In the genomic region with DNA sequence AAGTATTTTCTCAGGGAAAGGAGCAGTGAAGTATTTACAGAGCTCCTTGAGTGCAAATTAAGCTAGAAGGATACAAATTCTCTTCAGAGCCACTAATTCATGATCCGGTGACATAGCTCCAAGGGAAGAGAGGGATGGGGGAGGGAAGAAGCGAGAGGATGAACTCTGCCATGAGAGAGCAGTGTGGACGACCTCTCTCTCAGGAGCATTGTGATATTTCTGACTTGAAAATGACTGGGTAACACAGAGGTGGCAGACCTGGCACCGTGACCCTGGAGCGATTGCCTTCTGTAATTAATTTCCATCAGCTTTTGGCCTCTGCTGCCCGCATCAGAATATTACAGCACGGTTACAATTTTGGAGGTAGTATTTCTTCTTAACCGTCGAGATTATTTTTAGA, we compare ENCODE assay signal across 12 mouse cellular contexts. TPM values are rescaled to one million over a fixed set of nuclear protein-coding genes. Genes with fewer than 3 reads are reported as not detected.
DNase-seq lines count a peak whose midpoint lies in the region; ATAC-seq and TF ChIP-seq lines count a peak whose summit lies in the region.
"Had no signal": no experiment of that assay in that cellular context is flagged by ENCODE, and none has a peak within 500 bp of the region (broad histone marks: within the 10 kb centered on the region; RNA-seq: fewer than 3 reads in every experiment).

No protein-coding gene starts in this region.

- no peak for TF ChIP-seq EP300 in liver, postnatal 0 days (IDR thresholded peaks at IDR 0.05; ENCODE audit: low read depth)

- ATAC-seq in liver, embryonic 12.5 days = no peak
- ATAC-seq in liver, postnatal 0 days = no peak
- no peak for ATAC-seq in embryonic facial prominence, embryonic 15.5 days (ENCODE audit: insufficient number of reproducible peaks, low FRiP score, low TSS enrichment, low read depth)
- no peak for ATAC-seq in limb, embryonic 14.5 days (ENCODE audit: low FRiP score, low read depth)

- no peaks in the 10 kb centered on the region for H3K36me3 ChIP-seq in liver, embryonic 12.5 days
- no peaks in the 10 kb centered on the region for H3K36me3 ChIP-seq in liver, postnatal 0 days (replicated peaks; ENCODE audit: insufficient read depth, low read length)
- no peaks in the 10 kb centered on the region for H3K36me3 ChIP-seq in embryonic facial prominence, embryonic 15.5 days
- H3K36me3 ChIP-seq in limb, embryonic 14.5 days (ENCODE audit: control insufficient read depth, insufficient read depth, low read length) = no peaks in the 10 kb centered on the region
- H3K36me3 ChIP-seq: midbrain, embryonic 10.5 days; neural tube, embryonic 13.5 days had no signal

- H3K9me3 ChIP-seq in liver, embryonic 12.5 days (replicated peaks) = no peaks in the 10 kb centered on the region
- no peaks in the 10 kb centered on the region for H3K9me3 ChIP-seq in liver, postnatal 0 days (ENCODE audit: low read length)
- H3K9me3 ChIP-seq in embryonic facial prominence, embryonic 15.5 days (replicated peaks) = no peaks in the 10 kb centered on the region
- no peaks in the 10 kb centered on the region for H3K9me3 ChIP-seq in limb, embryonic 14.5 days (ENCODE audit: control insufficient read depth, low read length)
- H3K9me3 ChIP-seq: midbrain, embryonic 10.5 days; neural tube, embryonic 13.5 days had no signal

- 56% methylated on average over 9 of the region's 9 CpGs for WGBS in liver, embryonic 12.5 days (ENCODE audit: insufficient replicate concordance)
- 62% methylated on average over 9 of the region's 9 CpGs for WGBS in liver, postnatal 0 days (ENCODE audit: insufficient replicate concordance)
- 52% methylated on average over 9 of the region's 9 CpGs for WGBS in embryonic facial prominence, embryonic 15.5 days
- WGBS in limb, embryonic 14.5 days = 55% methylated on average over 9 of the region's 9 CpGs

- H3K9ac ChIP-seq in liver, embryonic 12.5 days = peak overlapping the region; percentile 27; the same call in 1 of the 2 replicates
- H3K9ac ChIP-seq in liver, postnatal 0 days (replicated peaks) = no peak overlapping the region
- no peak overlapping the region for H3K9ac ChIP-seq in embryonic facial prominence, embryonic 15.5 days
- peak overlapping the region; percentile 44; the same call in 1 of the 2 replicates for H3K9ac ChIP-seq in limb, embryonic 14.5 days (ENCODE audit: low read depth, low read length, severe bottlenecking)
- H3K9ac ChIP-seq: neural tube, embryonic 13.5 days had no signal

- H3K27me3 ChIP-seq in liver, embryonic 12.5 days (replicated peaks) = no peaks in the 10 kb centered on the region
- H3K27me3 ChIP-seq in liver, postnatal 0 days (ENCODE audit: insufficient read depth, low read length) = no peaks in the 10 kb centered on the region
- H3K27me3 ChIP-seq in embryonic facial prominence, embryonic 15.5 days = no peaks in the 10 kb centered on the region
- H3K27me3 ChIP-seq in limb, embryonic 14.5 days (ENCODE audit: control insufficient read depth, insufficient read depth, low read length) = no peaks in the 10 kb centered on the region
- H3K27me3 ChIP-seq: neural tube, embryonic 13.5 days had no signal

- 0 out of 2 replicates have a peak overlapping the region, but pooled peaks have one; percentile 19 for H3K4me2 ChIP-seq in liver, embryonic 12.5 days
- H3K4me2 ChIP-seq in liver, postnatal 0 days (ENCODE audit: low read depth, low read length) = no peak overlapping the region
- no peak overlapping the region for H3K4me2 ChIP-seq in embryonic facial prominence, embryonic 15.5 days (replicated peaks)
- 0 out of 2 replicates have a peak overlapping the region, but pooled peaks have one; percentile 15 for H3K4me2 ChIP-seq in limb, embryonic 14.5 days (replicated peaks; ENCODE audit: low read depth, low read length, severe bottlenecking)
- H3K4me2 ChIP-seq: neural tube, embryonic 13.5 days had no signal

- intact Hi-C loops in gastrocnemius, adult 2 months (cut with DNase I) = loop anchor here (1.0 kb wide), 1 partner anchor 18 kb away; a partner anchor contains a TSS
- intact Hi-C loops in gastrocnemius, postnatal 14 days (cut with DNase I; ENCODE audit: low total_unique reads) = no loop called here

- peak overlapping the region; percentile 97 for H3K27ac ChIP-seq in gastrocnemius, adult 2 months
- peak overlapping the region; percentile 48 for H3K27ac ChIP-seq in liver, embryonic 12.5 days
- H3K27ac ChIP-seq in liver, postnatal 0 days (ENCODE audit: low read depth) = no peak overlapping the region
- H3K27ac ChIP-seq in embryonic facial prominence, embryonic 15.5 days (replicated peaks) = peak overlapping the region; percentile 61
- peak overlapping the region; percentile 58; the same call in 1 of the 2 replicates for H3K27ac ChIP-seq in limb, embryonic 14.5 days (replicated peaks; ENCODE audit: low read depth, low read length)
- H3K27ac ChIP-seq: neural tube, embryonic 13.5 days had no signal

- no peak for DNase-seq in gastrocnemius, adult 2 months
- no peak for DNase-seq in gastrocnemius, postnatal 14 days
- no peak for DNase-seq in liver, postnatal 0 days
- DNase-seq in limb, embryonic 14.5 days (ENCODE audit: low spot score) = no peak
- no peak for DNase-seq in adipocyte (ENCODE audit: low spot score)
- no peak for DNase-seq in frontal cortex, postnatal 10 days (ENCODE audit: low spot score in 2 of 2)
- DNase-seq: cerebellum, adult 9-11 months; kidney, adult 9 months had no signal

- peaks cover 12% of the 10 kb centered on the region for H3K4me1 ChIP-seq in liver, embryonic 12.5 days
- no peaks in the 10 kb centered on the region for H3K4me1 ChIP-seq in liver, postnatal 0 days (ENCODE audit: insufficient read depth)
- peaks cover 12% of the 10 kb centered on the region; the same call in 1 of the 2 replicates for H3K4me1 ChIP-seq in embryonic facial prominence, embryonic 15.5 days
- H3K4me1 ChIP-seq in limb, embryonic 14.5 days (ENCODE audit: control insufficient read depth, insufficient read depth, low read length) = peaks cover 16% of the 10 kb centered on the region

- TF ChIP-seq POLR2A in limb, embryonic 14.5 days (IDR thresholded peaks at IDR 0.05; ENCODE audit: borderline replicate concordance, extremely low read depth, insufficient read depth, insufficient read length) = no peak

- H3K4me3 ChIP-seq in gastrocnemius, adult 2 months = peak overlapping the region; percentile 81
- H3K4me3 ChIP-seq in liver, embryonic 12.5 days = no peak overlapping the region; the same call in 1 of the 2 replicates
- H3K4me3 ChIP-seq in liver, postnatal 0 days (ENCODE audit: low read depth, low read length) = no peak overlapping the region
- H3K4me3 ChIP-seq in embryonic facial prominence, embryonic 15.5 days (replicated peaks) = 0 out of 2 replicates have a peak overlapping the region, but pooled peaks have one; percentile 2
- H3K4me3 ChIP-seq in limb, embryonic 14.5 days (replicated peaks; ENCODE audit: low read length) = peak overlapping the region; percentile 7; the same call in 1 of the 2 replicates
- H3K4me3 ChIP-seq: midbrain, embryonic 10.5 days; neural tube, embryonic 13.5 days had no signal

- no peak for TF ChIP-seq CTCF in gastrocnemius, adult 2 months (IDR thresholded peaks at IDR 0.05)
- TF ChIP-seq CTCF in liver, postnatal 0 days (IDR thresholded peaks at IDR 0.05; ENCODE audit: low read depth) = no peak

RNA-seq across cellular contexts. Expression of a gene that starts 17.2 kb away (rescaled TPM):
- 100 to 1,000 TPM; 301 to 553 TPM for total RNA-seq in gastrocnemius, adult 2 months (2021)
- 100 to 1,000 TPM; 490 to 594 TPM for total RNA-seq in gastrocnemius, postnatal 14 days (2021)
- 292 TPM in 2 replicates for polyA plus RNA-seq in liver, embryonic 12.5 days (2016; fragmentation: Nextera tagmentation; extraction: Ambion mirVana)
- polyA plus RNA-seq in liver, postnatal 0 days (2015; fragmentation: Nextera tagmentation; extraction: Ambion mirVana) = 195 and 199 TPM in 2 replicates
- polyA plus RNA-seq in embryonic facial prominence, embryonic 15.5 days (2015; fragmentation: Nextera tagmentation; extraction: Ambion mirVana) = 665 and 690 TPM in 2 replicates
- 361 and 386 TPM in 2 replicates for polyA plus RNA-seq in limb, embryonic 14.5 days (2012; rRNA removed)
- 718 and 721 TPM in 2 replicates for polyA plus RNA-seq in limb, embryonic 14.5 days (2014; fragmentation: Nextera tagmentation; extraction: Ambion mirVana)

RNA-seq across cellular contexts. Expression of a gene that starts 17.4 kb away (rescaled TPM):
- 1,000 to 10,000 TPM; 1,223 to 1,379 TPM for total RNA-seq in gastrocnemius, adult 2 months (2021)
- total RNA-seq in gastrocnemius, postnatal 14 days (2021) = 1,000 to 10,000 TPM; 1,017 to 1,171 TPM
- 3.5 and 3.9 TPM in 2 replicates for polyA plus RNA-seq in liver, embryonic 12.5 days (2016; fragmentation: Nextera tagmentation; extraction: Ambion mirVana)
- 2.1 and 4.4 TPM in 2 replicates for polyA plus RNA-seq in liver, postnatal 0 days (2015; fragmentation: Nextera tagmentation; extraction: Ambion mirVana)
- polyA plus RNA-seq in embryonic facial prominence, embryonic 15.5 days (2015; fragmentation: Nextera tagmentation; extraction: Ambion mirVana) = 22.9 and 32.8 TPM in 2 replicates
- 20.8 and 29.6 TPM in 2 replicates for polyA plus RNA-seq in limb, embryonic 14.5 days (2012; rRNA removed)
- 22.6 and 33.2 TPM in 2 replicates for polyA plus RNA-seq in limb, embryonic 14.5 days (2014; fragmentation: Nextera tagmentation; extraction: Ambion mirVana)

Comparison
In these comparisons a context has a peak if more than half of its experiments do, and no peak if none do; other contexts are left out.
1. H3K4me2 ChIP-seq: peak in liver, embryonic 12.5 days (single experiment) and limb, embryonic 14.5 days (single experiment); none in liver, postnatal 0 days (single experiment) and embryonic facial prominence, embryonic 15.5 days (single experiment).
2. H3K9ac ChIP-seq: peak in liver, embryonic 12.5 days (single experiment) and limb, embryonic 14.5 days (single experiment); none in liver, postnatal 0 days (single experiment) and embryonic facial prominence, embryonic 15.5 days (single experiment).
3. H3K4me3 ChIP-seq: peak in gastrocnemius, adult 2 months (single experiment), embryonic facial prominence, embryonic 15.5 days (single experiment) and limb, embryonic 14.5 days (single experiment); none in liver, embryonic 12.5 days (single experiment) and liver, postnatal 0 days (single experiment).